Mouse (Mus musculus) myocyte (in vitro differentiated cells): ENCODE results near the gene Cel. TPM values are rescaled to one million over a fixed set of nuclear protein-coding genes. Genes with fewer than 3 reads are reported as not detected.

Experiments used
- H3K27me3 ChIP-seq: one replicate; pipeline ENCODE4 v1.6.1; 2011; ENCODE audit not compliant: control insufficient read depth, insufficient read depth, insufficient read length
- H3K36me3 ChIP-seq: one replicate; pipeline ENCODE4 v1.6.1; 2011; ENCODE audit not compliant: control insufficient read depth, insufficient read depth
- H3K4me2 ChIP-seq: one replicate; pipeline ENCODE4 v1.6.1; 2011; ENCODE audit warnings: low read depth, control low read depth
- H3K4me3 ChIP-seq: one replicate; pipeline ENCODE4 v1.5.1; 2011; ENCODE audit warnings: mild to moderate bottlenecking, control low read depth, moderate library complexity
- H3K79me2 ChIP-seq: one replicate; pipeline ENCODE4 v1.6.1; 2011; ENCODE audit not compliant: control insufficient read depth, insufficient read depth
- H3ac ChIP-seq: one replicate; pipeline ENCODE4 v1.6.1; 2011; ENCODE audit not compliant: control insufficient read depth, insufficient read length
- CEBPB ChIP-seq: IDR thresholded peaks from 2 replicates; pipeline ENCODE4 v1.6.1; 2011; ENCODE audit warnings: mild to moderate bottlenecking, moderate library complexity; ENCODE audit not compliant: poor library complexity, insufficient read depth, severe bottlenecking
- E2F4 ChIP-seq: IDR thresholded peaks from one replicate; pipeline ENCODE4 v1.6.1; 2011; ENCODE audit warnings: mild to moderate bottlenecking, control low read depth, moderate library complexity; ENCODE audit not compliant: insufficient read depth
- MAX ChIP-seq: IDR thresholded peaks from one replicate; pipeline ENCODE4 v1.6.1; 2011; ENCODE audit warnings: low read depth, mild to moderate bottlenecking, control low read depth
- MYOD1 ChIP-seq, 3 experiments: IDR thresholded peaks; one replicate each; pipeline ENCODE4 v1.6.1; 2011; ENCODE audit warnings: control low read depth in 2 of 3, low read depth in 2 of 3, mild to moderate bottlenecking in 2 of 3, moderate library complexity in 1 of 3; ENCODE audit not compliant: insufficient read length in 2 of 3, control insufficient read depth in 1 of 3
- MYOG ChIP-seq, 3 experiments: IDR thresholded peaks; one replicate each; pipeline ENCODE4 v1.6.1; 2011; ENCODE audit warnings: control low read depth in 2 of 3, low read depth in 2 of 3, mild to moderate bottlenecking in 2 of 3; ENCODE audit not compliant: insufficient read length in 2 of 3, control insufficient read depth in 1 of 3, insufficient read depth in 1 of 3
- POLR2A ChIP-seq: IDR thresholded peaks from one replicate; pipeline ENCODE4 v1.6.1; 2011; ENCODE audit warnings: low read depth, mild to moderate bottlenecking, control low read depth, moderate library complexity; ENCODE audit not compliant: insufficient read length
- POLR2AphosphoS2 ChIP-seq: IDR thresholded peaks from one replicate; pipeline ENCODE4 v1.6.1; 2011; ENCODE audit warnings: low read depth, control low read depth; ENCODE audit not compliant: insufficient read length
- REST ChIP-seq: IDR thresholded peaks from one replicate; pipeline ENCODE4 v1.6.1; 2011; ENCODE audit warnings: mild to moderate bottlenecking, control low read depth, moderate library complexity; ENCODE audit not compliant: insufficient read depth, insufficient read length
- SRF ChIP-seq: IDR thresholded peaks from one replicate; pipeline ENCODE4 v1.6.1; 2011; ENCODE audit warnings: low read depth; ENCODE audit not compliant: control insufficient read depth, insufficient read length
- TCF12 ChIP-seq: IDR thresholded peaks from one replicate; pipeline ENCODE4 v1.6.1; 2011; ENCODE audit warnings: mild to moderate bottlenecking, control low read depth; ENCODE audit not compliant: poor library complexity, insufficient read depth, severe bottlenecking
- TCF3 ChIP-seq: IDR thresholded peaks from one replicate; pipeline ENCODE4 v1.6.1; 2011; ENCODE audit warnings: low read depth, control low read depth; ENCODE audit not compliant: insufficient read length
- USF1 ChIP-seq: IDR thresholded peaks from one replicate; pipeline ENCODE4 v1.6.1; 2011; ENCODE audit warnings: low read depth, mild to moderate bottlenecking, control low read depth, moderate library complexity
- polyA plus RNA-seq: library from polyadenylated mRNA; unstranded; fragments of >200 nt; fragmentation: generic; extraction: Trizol; gene quantifications from one replicate; pipeline ENCODE4 v1.2.1, GENCODE M21; 2012; ENCODE audit warnings: missing spikeins

Gene Cel
- polyA plus RNA-seq, 1 experiment, result not detected

- H3K4me2 ChIP-seq, result peak overlapping the region; percentile 49
- H3ac ChIP-seq, result no peak overlapping the region
- no peaks in the 10 kb centered on the region for H3K27me3 ChIP-seq
- H3K4me3 ChIP-seq, result no peak overlapping the region
- TF ChIP-seq MYOD1 (IDR thresholded peaks at IDR 0.05; ENCODE audit: control insufficient read depth in 1 of 3, insufficient read length in 2 of 3, low read depth in 2 of 3) (no peak), TCF12 (no peak), POLR2A (no peak), TCF3 (no peak), REST (no peak), MAX (no peak), E2F4 (no peak), MYOG (IDR thresholded peaks at IDR 0.05; ENCODE audit: control insufficient read depth in 1 of 3, insufficient read depth in 1 of 3, insufficient read length in 2 of 3, low read depth in 2 of 3) (no peak), SRF (no peak), USF1 (no peak)
- H3K36me3 ChIP-seq, result no peaks in the 10 kb centered on the region
- no peaks in the 10 kb centered on the region for H3K79me2 ChIP-seq
Measured at GRCm38 (mm10) chr2:28525943-28526876, 37.0 kb downstream of the Cel start.

GRCm38 (mm10) chr2:28525219-28525942 lies 37.8 kb downstream of the Cel start:
- H3K36me3 ChIP-seq, result no peaks in the 10 kb centered on the region
- H3K4me2 ChIP-seq, result peak overlapping the region; percentile 99
- H3K27me3 ChIP-seq, result no peaks in the 10 kb centered on the region
- H3K4me3 ChIP-seq, result no peak overlapping the region
- no peak overlapping the region for H3ac ChIP-seq
- H3K79me2 ChIP-seq, result no peaks in the 10 kb centered on the region
- TF ChIP-seq SRF (peak; percentile 21), TCF12 (no peak), MYOG (IDR thresholded peaks at IDR 0.05; ENCODE audit: control insufficient read depth in 1 of 3, insufficient read depth in 1 of 3, insufficient read length in 2 of 3, low read depth in 2 of 3) (peak; percentile 18 to 85 (median 72)), MAX (no peak), MYOD1 (IDR thresholded peaks at IDR 0.05; ENCODE audit: control insufficient read depth in 1 of 3, insufficient read length in 2 of 3, low read depth in 2 of 3) (peak; percentile 22 to 83 (median 78)), CEBPB (no peak), USF1 (peak; percentile 89), POLR2A (peak; percentile 62), E2F4 (no peak), REST (no peak), TCF3 (no peak), POLR2AphosphoS2 (peak; percentile 35)

GRCm38 (mm10) chr2:28524406-28524805 lies 38.8 kb downstream of the Cel start:
- H3K79me2 ChIP-seq, result no peaks in the 10 kb centered on the region
- peak overlapping the region; percentile 99 for H3K4me2 ChIP-seq
- H3ac ChIP-seq, result no peak overlapping the region
- TF ChIP-seq POLR2AphosphoS2 (no peak), SRF (no peak), MYOD1 (IDR thresholded peaks at IDR 0.05; ENCODE audit: control insufficient read depth in 1 of 3, insufficient read length in 2 of 3, low read depth in 2 of 3) (peak in 1 of 3 experiments; percentile 35), REST (no peak), TCF12 (no peak), CEBPB (no peak), MAX (no peak), POLR2A (peak; percentile 46), TCF3 (no peak), MYOG (IDR thresholded peaks at IDR 0.05; ENCODE audit: control insufficient read depth in 1 of 3, insufficient read depth in 1 of 3, insufficient read length in 2 of 3, low read depth in 2 of 3) (peak in 1 of 3 experiments; percentile 21), E2F4 (no peak), USF1 (no peak)
- H3K27me3 ChIP-seq, result no peaks in the 10 kb centered on the region
- no peaks in the 10 kb centered on the region for H3K36me3 ChIP-seq
- H3K4me3 ChIP-seq, result no peak overlapping the region

- TF ChIP-seq TCF12 (peak; percentile 4), POLR2A (peak; percentile 63), REST (no peak), TCF3 (peak; percentile 29), MAX (no peak), MYOG (IDR thresholded peaks at IDR 0.05; ENCODE audit: control insufficient read depth in 1 of 3, insufficient read depth in 1 of 3, insufficient read length in 2 of 3, low read depth in 2 of 3) (peak; percentile 60 to 81 (median 69)), SRF (no peak), MYOD1 (IDR thresholded peaks at IDR 0.05; ENCODE audit: control insufficient read depth in 1 of 3, insufficient read length in 2 of 3, low read depth in 2 of 3) (peak; percentile 9 to 88 (median 76)), POLR2AphosphoS2 (peak; percentile 73), E2F4 (no peak), USF1 (no peak), CEBPB (no peak)
- H3K4me2 ChIP-seq, result peak overlapping the region; percentile 99
- H3K36me3 ChIP-seq, result no peaks in the 10 kb centered on the region
Measured at GRCm38 (mm10) chr2:28523643-28524117, 39.5 kb downstream of the Cel start.

More at GRCm38 (mm10) chr2:28523643-28524117, 39.5 kb downstream of the Cel start:
- Histone ChIP-seq H3K79me2 (no peaks in the 10 kb centered on the region), H3K27me3 (no peaks in the 10 kb centered on the region), H3K4me3 (no peak overlapping the region), H3ac (no peak overlapping the region)
